Mouse (Mus musculus) spleen, postnatal 14 days (tissue): ENCODE measurements around the gene Il31ra.

Experiments
- DNase-seq, 2 experiments: peaks; one replicate each; pipeline ENCODE4 v3.0.0; 2021 to 2022; ENCODE audit warnings: low spot score in 2 of 2

Gene Il31ra

GRCm38 (mm10) chr13:112508487-112508886 lies 85.7 kb downstream of the Il31ra start:
- no peak for DNase-seq

- no peak for DNase-seq
Observed at GRCm38 (mm10) chr13:112507691-112508090, 86.5 kb downstream of the Il31ra start.

DNA sequence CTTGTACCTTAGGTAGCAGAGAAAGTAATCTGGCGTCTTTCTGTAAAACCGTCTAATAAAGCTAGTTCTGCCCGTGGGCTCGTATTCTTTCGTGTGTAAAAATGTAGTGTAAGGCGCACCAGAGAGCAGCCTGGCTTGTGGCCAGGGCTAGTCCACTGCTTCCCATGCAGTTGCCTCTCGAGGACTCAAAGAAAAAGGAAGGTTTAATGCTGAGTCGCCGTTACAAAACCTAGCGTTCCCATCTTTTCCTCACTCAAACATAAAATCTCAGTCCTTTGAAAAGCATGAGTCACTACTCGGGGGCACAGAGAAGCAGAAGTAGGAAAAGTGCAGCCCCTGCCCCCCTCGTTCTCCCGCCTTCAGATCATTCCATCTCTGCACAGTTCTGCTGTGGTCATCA lies 87.4 kb downstream of the Il31ra start:
- no peak for DNase-seq

DNA sequence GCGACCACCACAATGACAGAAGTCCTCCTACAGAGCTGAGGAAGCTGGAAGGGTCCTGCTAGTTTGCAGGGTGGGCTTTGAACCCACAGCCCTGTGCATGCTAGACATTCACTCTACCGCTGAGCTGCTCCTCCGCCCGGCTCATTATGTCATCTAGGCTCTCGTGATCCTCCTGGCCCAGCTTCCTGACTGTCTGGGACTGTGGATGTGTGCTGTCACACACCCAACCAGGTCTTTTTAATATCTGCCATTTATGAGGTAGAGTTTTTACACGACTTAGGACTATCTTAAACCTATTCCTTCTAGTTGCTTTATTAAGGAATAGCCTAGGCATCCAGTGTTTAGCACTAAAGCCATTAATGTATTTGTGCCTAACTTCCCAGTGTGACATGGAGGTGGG lies 88.7 kb downstream of the Il31ra start:
- no peak for DNase-seq

- DNase-seq = no peak
Observed at GRCm38 (mm10) chr13:112503846-112504245, 90.3 kb downstream of the Il31ra start.

- DNase-seq = no peak
Observed at GRCm38 (mm10) chr13:112500466-112500865, 93.7 kb downstream of the Il31ra start.

DNA sequence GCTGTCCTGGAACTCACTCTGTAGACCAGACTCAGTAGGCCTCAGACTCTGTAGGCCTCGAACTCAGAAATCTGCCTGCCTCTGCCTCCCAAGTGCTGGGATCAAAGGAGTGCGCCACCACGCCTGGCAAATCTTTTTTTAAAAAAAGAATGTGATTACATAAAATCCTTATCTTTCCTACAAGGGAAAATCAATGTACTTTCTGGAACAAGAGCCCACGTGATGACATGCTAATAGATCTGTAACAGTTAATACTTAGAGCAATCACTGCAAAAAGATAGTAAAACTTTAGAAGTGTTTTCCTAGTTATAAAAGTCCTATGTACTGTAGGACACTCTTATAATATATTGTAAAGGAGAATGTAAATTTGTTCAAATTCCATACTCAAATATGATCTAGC lies 94.1 kb downstream of the Il31ra start:
- no peak for DNase-seq

- no peak for DNase-seq
Observed at GRCm38 (mm10) chr13:112494590-112494989, 99.6 kb downstream of the Il31ra start.

DNA sequence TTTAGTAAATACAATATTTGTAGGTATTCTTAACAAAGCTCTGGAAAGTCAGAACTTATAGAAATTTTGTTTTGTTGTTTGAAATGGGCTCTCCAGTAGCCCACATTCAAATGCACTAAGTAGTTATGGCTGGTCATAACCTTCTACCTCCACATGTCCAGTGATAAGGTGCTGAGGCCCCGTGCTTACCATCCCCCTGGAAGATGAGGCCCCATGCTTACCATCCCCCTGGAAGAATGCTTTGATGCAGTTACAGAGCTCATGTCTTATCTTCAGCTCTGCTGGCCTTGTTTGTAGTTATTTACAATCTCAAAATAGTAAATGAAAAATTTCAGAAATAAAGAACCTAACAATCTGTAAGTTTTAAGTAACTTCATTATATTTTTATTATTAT lies 101.9 kb downstream of the Il31ra start:
- no peak for DNase-seq

DNA sequence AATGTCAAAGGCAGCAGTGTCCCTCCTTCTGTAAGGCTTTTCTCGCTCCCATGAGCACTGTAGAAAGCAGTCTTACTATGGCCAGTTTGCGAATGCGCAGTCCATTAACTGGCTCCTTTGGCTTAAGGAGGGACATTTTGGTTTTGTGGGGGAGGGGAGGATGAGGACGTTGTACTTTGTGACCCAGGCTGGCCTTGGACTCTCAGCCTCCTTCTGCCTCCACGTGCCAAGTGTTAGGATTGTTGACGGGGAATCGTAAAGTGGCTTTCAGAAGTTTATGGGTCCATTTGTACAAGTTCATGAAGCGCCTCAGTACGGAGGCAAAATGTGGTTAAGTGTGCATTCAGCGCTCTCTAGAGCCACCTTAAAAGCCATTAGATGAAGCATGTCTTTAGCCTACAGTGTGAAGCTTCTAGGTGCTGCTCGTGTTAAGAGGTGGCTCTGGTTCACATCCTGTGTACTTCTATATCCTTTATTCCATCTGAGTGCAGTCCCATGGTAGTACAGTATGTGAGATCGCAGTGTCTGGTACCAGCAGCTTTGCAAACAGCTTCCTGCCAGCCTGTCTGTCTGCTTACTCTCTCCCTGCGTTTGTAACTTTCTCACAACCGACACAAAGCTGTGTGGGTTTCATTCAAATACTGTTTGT lies 102.4 kb downstream of the Il31ra start:
- no peak for DNase-seq

GRCm38 (mm10) chr13:112490036-112490435 lies 104.1 kb downstream of the Il31ra start:
- DNase-seq = no peak

DNA sequence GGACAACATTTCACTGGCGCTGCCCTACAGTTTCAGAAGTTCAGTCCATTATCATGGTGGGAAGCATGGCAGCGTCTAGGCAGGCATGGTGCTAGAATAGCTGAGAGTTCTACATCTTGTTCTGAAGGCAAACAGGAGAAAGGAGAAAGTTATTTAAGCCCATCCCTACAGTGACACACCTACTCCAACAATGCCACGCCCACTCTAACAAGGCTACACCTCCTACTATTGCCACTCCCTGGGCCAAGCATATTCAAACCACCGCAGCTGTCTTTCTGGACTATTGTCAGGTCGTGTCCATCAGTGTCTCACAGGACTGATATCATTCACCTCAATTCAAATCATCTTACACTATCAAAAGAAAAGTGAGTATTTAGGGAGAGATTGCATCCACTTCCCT lies 107.5 kb downstream of the Il31ra start:
- no peak for DNase-seq

DNA sequence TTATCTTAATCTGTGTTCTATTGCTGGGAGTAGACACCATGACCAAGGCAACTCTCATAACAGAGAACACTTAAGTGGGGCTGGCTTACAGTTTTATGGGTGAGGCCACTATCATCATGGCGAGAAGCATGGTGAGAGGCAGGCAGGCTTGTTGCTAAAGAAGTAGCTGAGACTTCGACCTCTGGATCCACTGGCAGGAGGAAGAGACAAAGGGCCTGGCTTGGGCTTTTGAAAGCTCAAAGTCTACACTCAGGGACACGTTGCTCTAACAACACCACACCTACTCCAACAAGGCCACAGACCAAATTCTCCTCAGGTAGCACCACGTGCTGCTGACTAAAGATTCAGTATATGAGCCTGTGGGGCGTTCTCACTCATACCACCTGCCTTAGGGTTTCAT lies 107.9 kb downstream of the Il31ra start:
- DNase-seq = no peak

DNA sequence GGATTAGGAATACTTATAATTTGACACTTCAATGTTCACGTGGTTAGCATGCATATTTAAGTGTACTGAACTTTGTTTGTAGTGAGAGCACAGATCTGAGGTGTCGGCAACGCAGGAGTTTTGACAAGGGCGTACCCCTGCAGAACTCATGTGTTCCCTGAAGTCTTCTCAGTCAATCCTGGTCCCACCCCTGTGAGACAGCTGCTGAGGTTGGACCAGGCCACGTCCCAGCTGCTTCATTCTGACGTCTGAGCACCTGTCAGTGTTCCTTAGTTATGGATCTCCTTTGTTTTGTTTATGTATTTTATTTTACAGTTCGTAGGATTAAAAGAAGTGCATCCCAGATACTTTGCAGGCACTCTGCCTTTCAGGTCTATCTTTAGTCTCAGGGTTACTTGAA lies 111.1 kb downstream of the Il31ra start:
- no peak for DNase-seq

DNA sequence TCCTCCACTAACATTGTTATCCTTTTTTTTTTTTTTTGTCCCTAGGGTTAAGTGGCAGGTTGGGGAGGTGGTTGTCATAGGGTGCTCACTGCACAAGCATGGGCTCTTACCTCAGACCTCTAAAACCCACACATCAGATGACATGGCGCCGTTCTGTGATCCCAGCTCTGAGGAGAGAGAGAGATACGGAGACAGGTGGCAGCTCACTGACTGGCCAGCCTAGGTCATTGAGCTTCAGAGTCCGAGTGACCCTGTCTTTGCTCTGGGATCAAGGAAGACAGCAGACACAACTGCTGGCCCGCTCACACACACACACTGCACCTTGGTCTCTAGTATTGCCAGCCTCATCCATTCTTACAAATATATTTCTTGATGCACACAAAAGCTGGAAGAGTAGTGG lies 111.6 kb downstream of the Il31ra start:
- no peak for DNase-seq

DNA sequence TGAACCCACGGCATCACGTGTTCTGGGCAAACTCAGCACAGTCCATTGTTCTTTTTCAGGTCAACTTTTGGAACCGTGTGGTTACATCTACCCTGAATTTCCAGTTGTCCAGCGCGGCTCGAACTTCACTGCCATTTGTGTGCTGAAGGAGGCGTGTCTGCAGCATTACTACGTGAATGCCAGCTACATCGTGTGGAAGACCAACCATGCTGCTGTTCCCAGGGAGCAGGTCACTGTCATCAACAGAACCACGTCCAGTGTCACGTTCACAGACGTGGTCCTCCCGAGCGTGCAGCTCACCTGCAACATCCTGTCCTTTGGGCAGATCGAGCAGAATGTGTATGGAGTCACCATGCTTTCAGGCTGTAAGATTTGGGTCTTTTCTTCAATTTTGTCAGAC lies 114.2 kb downstream of the Il31ra start:
- no peak for DNase-seq

GRCm38 (mm10) chr13:112479032-112479431 lies 115.1 kb downstream of the Il31ra start:
- no peak for DNase-seq

DNA sequence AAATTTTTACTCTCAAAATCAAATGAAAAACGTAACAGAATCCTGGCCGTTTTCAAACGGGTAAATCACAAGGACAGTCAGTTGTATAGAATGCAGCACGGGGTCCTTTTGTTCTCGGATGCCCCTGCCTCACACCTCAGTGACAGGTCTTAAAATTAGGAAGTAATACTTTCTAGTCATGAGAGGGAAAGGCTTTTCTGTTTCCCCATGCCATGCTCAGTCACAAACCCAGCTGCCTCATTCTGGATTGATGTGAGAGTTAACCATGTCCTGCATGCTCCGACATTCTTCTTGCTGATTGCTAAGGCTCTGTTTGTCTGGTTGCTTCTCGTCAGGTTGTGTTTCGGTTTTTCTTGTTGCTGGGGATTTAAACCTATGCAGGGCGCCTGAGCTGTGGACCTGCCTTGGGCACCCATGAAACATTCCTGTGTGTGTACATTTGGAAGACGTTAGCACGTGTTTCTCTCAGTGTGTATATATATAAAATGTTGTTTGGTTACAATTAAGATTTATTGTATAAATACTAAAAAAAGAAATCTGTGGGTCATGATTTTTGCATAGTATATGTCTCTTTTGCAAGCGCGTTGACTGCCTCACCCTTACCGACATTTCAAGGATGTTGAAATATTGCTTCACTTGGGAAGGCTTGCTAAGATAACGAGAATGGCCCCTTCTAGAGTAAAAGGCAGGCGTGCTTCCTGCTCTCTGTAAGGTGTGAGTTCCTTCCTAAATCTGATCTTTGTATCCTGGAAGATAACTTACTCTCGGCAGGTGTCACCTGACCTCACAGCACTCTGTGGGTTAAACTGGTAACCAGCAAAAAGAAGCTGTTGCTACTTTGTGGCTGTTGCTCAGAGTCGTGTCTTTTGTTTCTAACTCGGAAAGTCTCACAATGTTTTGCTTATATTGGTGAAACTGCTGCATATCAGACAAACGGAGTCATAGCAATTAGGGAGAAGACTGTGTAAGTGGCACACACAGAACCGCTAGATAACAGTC lies 120.1 kb downstream of the Il31ra start:
- DNase-seq = no peak

GRCm38 (mm10) chr13:112472401-112473023 lies 121.6 kb downstream of the Il31ra start:
- DNase-seq = no peak

DNA sequence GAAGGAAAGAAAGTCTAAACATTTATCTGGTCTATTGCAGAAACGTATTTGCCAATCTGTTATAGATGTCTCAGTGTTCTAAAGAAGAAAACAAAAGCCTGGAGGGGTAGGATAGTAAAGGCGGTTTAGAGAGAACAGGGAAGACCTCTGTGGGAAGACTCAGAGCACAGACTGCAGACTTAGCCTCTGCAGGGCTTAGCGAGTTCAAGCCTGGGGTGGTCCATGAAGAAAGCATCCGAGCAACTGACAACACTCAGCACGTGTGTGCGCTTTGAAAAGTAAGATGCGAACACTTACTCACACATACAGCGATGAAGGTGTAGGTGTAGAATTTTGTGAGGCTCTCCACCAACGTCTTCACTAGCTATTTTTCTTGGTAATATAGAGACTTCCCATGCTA lies 123.0 kb downstream of the Il31ra start:
- no peak for DNase-seq
